Mouse (Mus musculus): ENCODE data around the gene Ascc1. TPM values are rescaled to one million over a fixed set of nuclear protein-coding genes. Genes with fewer than 3 reads are reported as not detected.
A peak's percentile ranks its signal among the peaks of the same experiment; 100 is the strongest.

Ascc1 gene
- total RNA-seq, 4 experiments from 2014 or later, result 13.9 to 18.9 (median 14.3) TPM

GRCm38 (mm10) chr10:60077736-60078560, 75.3 kb downstream of the Ascc1 start:
- DNase-seq (ENCODE audit: low spot score in 2 of 2), result no peak

- peak; percentile 30 to 31 for DNase-seq (ENCODE audit: low spot score in 2 of 2)
Measured at GRCm38 (mm10) chr10:60078561-60078917, 75.9 kb downstream of the Ascc1 start.

GRCm38 (mm10) chr10:60080171-60080570, 77.6 kb downstream of the Ascc1 start:
- no peak for DNase-seq (ENCODE audit: low spot score in 2 of 2)

GRCm38 (mm10) chr10:60080601-60080981, 78.0 kb downstream of the Ascc1 start:
- no peak for DNase-seq (ENCODE audit: low spot score in 2 of 2)

- DNase-seq (ENCODE audit: low spot score in 2 of 2), result peak; percentile 43 to 50
Measured at GRCm38 (mm10) chr10:60080982-60081825, 78.6 kb downstream of the Ascc1 start.

GRCm38 (mm10) chr10:60081905-60082304, 79.3 kb downstream of the Ascc1 start:
- peak; percentile 69 to 75 for DNase-seq (ENCODE audit: low spot score in 2 of 2)

GRCm38 (mm10) chr10:60084065-60084464, 81.5 kb downstream of the Ascc1 start:
- DNase-seq (ENCODE audit: low spot score in 2 of 2), result no peak

GRCm38 (mm10) chr10:60092311-60092710, 89.7 kb downstream of the Ascc1 start:
- no peak for DNase-seq (ENCODE audit: low spot score in 2 of 2)

GRCm38 (mm10) chr10:60093751-60094150, 91.1 kb downstream of the Ascc1 start:
- DNase-seq (ENCODE audit: low spot score in 2 of 2), result no peak

GRCm38 (mm10) chr10:60095558-60095957, 93.0 kb downstream of the Ascc1 start:
- DNase-seq (ENCODE audit: low spot score in 2 of 2), result no peak

GRCm38 (mm10) chr10:60096302-60096701, 93.7 kb downstream of the Ascc1 start:
- DNase-seq (ENCODE audit: low spot score in 2 of 2), result no peak

GRCm38 (mm10) chr10:60097146-60097545, 94.5 kb downstream of the Ascc1 start:
- no peak for DNase-seq (ENCODE audit: low spot score in 2 of 2)

GRCm38 (mm10) chr10:60097774-60098173, 95.2 kb downstream of the Ascc1 start:
- no peak for DNase-seq (ENCODE audit: low spot score in 2 of 2)

- DNase-seq (ENCODE audit: low spot score in 2 of 2), result no peak
Measured at GRCm38 (mm10) chr10:60105391-60106145, 103.0 kb downstream of the Ascc1 start.

- no peak for DNase-seq (ENCODE audit: low spot score in 2 of 2)
Measured at GRCm38 (mm10) chr10:60106146-60106530, 103.5 kb downstream of the Ascc1 start, which contains the start of gene Spock2. TSS of gene Spock2 (plus strand) at chr10:60106219.

GRCm38 (mm10) chr10:60106531-60107186, 104.1 kb downstream of the Ascc1 start:
- DNase-seq (ENCODE audit: low spot score in 2 of 2), result peak in 1 of 2 experiments; percentile 17

GRCm38 (mm10) chr10:60107448-60107847, 104.8 kb downstream of the Ascc1 start:
- no peak for DNase-seq (ENCODE audit: low spot score in 2 of 2)

- DNase-seq (ENCODE audit: low spot score in 2 of 2), result no peak
Measured at GRCm38 (mm10) chr10:60108321-60109111, 105.9 kb downstream of the Ascc1 start.

GRCm38 (mm10) chr10:60109336-60109735, 106.7 kb downstream of the Ascc1 start:
- no peak for DNase-seq (ENCODE audit: low spot score in 2 of 2)

GRCm38 (mm10) chr10:60109989-60110388, 107.4 kb downstream of the Ascc1 start:
- DNase-seq (ENCODE audit: low spot score in 2 of 2), result no peak
